Mouse (Mus musculus) heart, embryonic 12.5 days (tissue): ENCODE results near the gene Rps15. TPM values are rescaled to one million over a fixed set of nuclear protein-coding genes. Genes with fewer than 3 reads are reported as not detected.

ENCODE experiments used
- ATAC-seq: fragments of 200-750 bp; cut with Nextera tagmentation; 2 replicates; pipeline ENCODE4 v1.8.0; 2017; ENCODE audit warnings: moderate TSS enrichment, moderate library complexity; ENCODE audit not compliant: insufficient number of reproducible peaks, low FRiP score
- H3K27ac ChIP-seq: fragments of 300-500 bp; sonication (generic); 2 replicates; pipeline ENCODE4 v1.5.1; 2016; ENCODE audit warnings: mild to moderate bottlenecking, moderate library complexity; ENCODE audit not compliant: poor library complexity, severe bottlenecking
- H3K27me3 ChIP-seq: fragments of 300-500 bp; sonication (generic); replicated peaks from 2 replicates; pipeline ENCODE4 v1.6.1; 2016; ENCODE audit warnings: mild to moderate bottlenecking, moderate library complexity
- H3K36me3 ChIP-seq: fragments of 300-500 bp; sonication (generic); 2 replicates; pipeline ENCODE4 v1.6.1; 2016; ENCODE audit warnings: mild to moderate bottlenecking, moderate library complexity
- H3K4me1 ChIP-seq: fragments of 300-500 bp; sonication (generic); replicated peaks from 2 replicates; pipeline ENCODE4 v1.6.1; 2016; ENCODE audit warnings: mild to moderate bottlenecking
- H3K4me2 ChIP-seq: fragments of 300-500 bp; sonication (generic); 2 replicates; pipeline ENCODE4 v1.6.1; 2016; ENCODE audit warnings: mild to moderate bottlenecking, moderate library complexity
- H3K4me3 ChIP-seq: fragments of 300-500 bp; sonication (generic); 2 replicates; pipeline ENCODE4 v1.5.1; 2016; ENCODE audit warnings: mild to moderate bottlenecking
- H3K9ac ChIP-seq: fragments of 300-500 bp; sonication (generic); 2 replicates; pipeline ENCODE4 v1.6.1; 2016; ENCODE audit warnings: mild to moderate bottlenecking, moderate library complexity
- H3K9me3 ChIP-seq: fragments of 300-500 bp; sonication (generic); replicated peaks from 2 replicates; pipeline ENCODE4 v1.6.1; 2016; ENCODE audit warnings: mild to moderate bottlenecking, moderate library complexity
- WGBS: fragments of 180-500 bp; shearing (Covaris S2); methylation state at CpG from one replicate; pipeline ENCODE4 v1.1.7; 2016; 5-methylcytosine and 5-hydroxymethylcytosine counted together
- polyA plus RNA-seq: library from polyadenylated mRNA; unstranded; fragments of >200 nt; fragmentation: Nextera tagmentation; extraction: Ambion mirVana; gene quantifications from 2 replicates; pipeline ENCODE4 v1.2.1, GENCODE M21; 2016

The Rps15 gene
- polyA plus RNA-seq, 1 experiment from 2014 or later: 591 TPM

GRCm38 (mm10) chr10:80294788-80295303 lies 2.6 kb downstream of the Rps15 start:
- WGBS: 39% methylated on average over 7 of the region's 7 CpGs
- Histone ChIP-seq H3K9me3 (no peaks in the 10 kb centered on the region), H3K4me3 (no peak overlapping the region), H3K36me3 (peaks cover 21% of the 10 kb centered on the region), H3K4me1 (peaks cover 34% of the 10 kb centered on the region), H3K27me3 (peaks cover 36% of the 10 kb centered on the region), H3K4me2 (peak overlapping the region; percentile 83; the same call in 1 of the 2 replicates), H3K9ac (0 out of 2 replicates have a peak overlapping the region, but pooled peaks have one; percentile 92), H3K27ac (no peak overlapping the region)
- no peak for ATAC-seq

GRCm38 (mm10) chr10:80295618-80296425 lies 3.6 kb downstream of the Rps15 start, which contains the start of gene Apc2:
Apc2 (plus strand) TSS chr10:80295977.
- Histone ChIP-seq H3K9me3 (no peaks in the 10 kb centered on the region), H3K4me2 (peak within 1 kb of the TSS; percentile 83), H3K9ac (peak within 1 kb of the TSS; percentile 74), H3K36me3 (peaks cover 21% of the 10 kb centered on the region), H3K27ac (no peak within 1 kb of the TSS), H3K4me1 (peaks cover 34% of the 10 kb centered on the region), H3K4me3 (peak within 1 kb of the TSS; percentile 48), H3K27me3 (peaks cover 46% of the 10 kb centered on the region)
- peak; percentile 43; the same call in 1 of the 2 replicates for ATAC-seq
- 1% methylated on average over 26 of the region's 26 CpGs for WGBS

GRCm38 (mm10) chr10:80296824-80297223 lies 4.6 kb downstream of the Rps15 start:
- no peak overlapping the region for H3K4me3 ChIP-seq
- 84% methylated on average over 5 of the region's 5 CpGs for WGBS
- no peak overlapping the region for H3K4me2 ChIP-seq
- H3K36me3 ChIP-seq: peaks cover 21% of the 10 kb centered on the region
- no peak for ATAC-seq
- peaks cover 34% of the 10 kb centered on the region for H3K4me1 ChIP-seq
- peaks cover 56% of the 10 kb centered on the region for H3K27me3 ChIP-seq
- no peaks in the 10 kb centered on the region for H3K9me3 ChIP-seq
- H3K27ac ChIP-seq: no peak overlapping the region
- peak overlapping the region; percentile 37; the same call in 1 of the 2 replicates for H3K9ac ChIP-seq

GRCm38 (mm10) chr10:80297526-80298133 lies 5.4 kb downstream of the Rps15 start:
- H3K4me1 ChIP-seq: peaks cover 42% of the 10 kb centered on the region
- 66% methylated on average over 8 of the region's 8 CpGs for WGBS
- peaks cover 21% of the 10 kb centered on the region for H3K36me3 ChIP-seq

GRCm38 (mm10) chr10:80298571-80299281 lies 6.5 kb downstream of the Rps15 start:
- Histone ChIP-seq H3K4me2 (no peak overlapping the region; the same call in 1 of the 2 replicates), H3K36me3 (peaks cover 14% of the 10 kb centered on the region), H3K27me3 (peaks cover 68% of the 10 kb centered on the region), H3K4me1 (peaks cover 36% of the 10 kb centered on the region), H3K9ac (no peak overlapping the region), H3K4me3 (no peak overlapping the region), H3K27ac (no peak overlapping the region), H3K9me3 (no peaks in the 10 kb centered on the region)
- WGBS: 6% methylated on average over 26 of the region's 26 CpGs
- ATAC-seq: no peak

More at GRCm38 (mm10) chr10:80297526-80298133, 5.4 kb downstream of the Rps15 start:
- H3K4me3 ChIP-seq: no peak overlapping the region
- no peaks in the 10 kb centered on the region for H3K9me3 ChIP-seq
- H3K27ac ChIP-seq: no peak overlapping the region
- no peak for ATAC-seq
- no peak overlapping the region for H3K4me2 ChIP-seq
- peak overlapping the region; percentile 23; the same call in 1 of the 2 replicates for H3K9ac ChIP-seq
- peaks cover 64% of the 10 kb centered on the region for H3K27me3 ChIP-seq

- no peak for ATAC-seq
These were observed 7.0 kb downstream of the Rps15 start for GRCm38 (mm10) chr10:80299301-80299700.

GRCm38 (mm10) chr10:80299824-80300223 lies 7.6 kb downstream of the Rps15 start:
- ATAC-seq: no peak
- Histone ChIP-seq H3K4me3 (no peak overlapping the region), H3K4me2 (no peak overlapping the region), H3K27ac (no peak overlapping the region), H3K9ac (no peak overlapping the region), H3K9me3 (no peaks in the 10 kb centered on the region), H3K36me3 (peaks cover 3% of the 10 kb centered on the region), H3K27me3 (peaks cover 79% of the 10 kb centered on the region), H3K4me1 (peaks cover 27% of the 10 kb centered on the region)
- WGBS: 46% methylated on average over 10 of the region's 10 CpGs

More at GRCm38 (mm10) chr10:80299301-80299700, 7.0 kb downstream of the Rps15 start:
- H3K9me3 ChIP-seq: no peaks in the 10 kb centered on the region
- H3K4me2 ChIP-seq: no peak overlapping the region; the same call in 1 of the 2 replicates
- H3K4me3 ChIP-seq: no peak overlapping the region
- peaks cover 8% of the 10 kb centered on the region for H3K36me3 ChIP-seq
- no peak overlapping the region for H3K9ac ChIP-seq
- no peak overlapping the region for H3K27ac ChIP-seq
- peaks cover 74% of the 10 kb centered on the region for H3K27me3 ChIP-seq
- WGBS: 8% methylated on average over 15 of the region's 15 CpGs
- peaks cover 30% of the 10 kb centered on the region for H3K4me1 ChIP-seq

GRCm38 (mm10) chr10:80300672-80301181 lies 8.5 kb downstream of the Rps15 start:
- no peak overlapping the region for H3K4me3 ChIP-seq
- no peak overlapping the region for H3K9ac ChIP-seq
- peaks cover 88% of the 10 kb centered on the region for H3K27me3 ChIP-seq
- H3K9me3 ChIP-seq: no peaks in the 10 kb centered on the region
- H3K4me1 ChIP-seq: peaks cover 22% of the 10 kb centered on the region
- no peak overlapping the region for H3K27ac ChIP-seq
- WGBS: 32% methylated on average over 11 of the region's 11 CpGs
- no peak overlapping the region for H3K4me2 ChIP-seq
- H3K36me3 ChIP-seq: no peaks in the 10 kb centered on the region
- no peak for ATAC-seq

- Histone ChIP-seq H3K4me3 (no peak overlapping the region), H3K27me3 (peaks cover 93% of the 10 kb centered on the region), H3K27ac (no peak overlapping the region), H3K4me1 (peaks cover 15% of the 10 kb centered on the region), H3K4me2 (peak overlapping the region; percentile 36), H3K36me3 (no peaks in the 10 kb centered on the region), H3K9me3 (no peaks in the 10 kb centered on the region), H3K9ac (no peak overlapping the region)
- 81% methylated on average over 10 of the region's 10 CpGs for WGBS
- no peak for ATAC-seq
These were observed 9.2 kb downstream of the Rps15 start for GRCm38 (mm10) chr10:80301256-80302081.

- Histone ChIP-seq H3K4me3 (no peak overlapping the region), H3K4me1 (peaks cover 13% of the 10 kb centered on the region), H3K36me3 (no peaks in the 10 kb centered on the region), H3K9me3 (no peaks in the 10 kb centered on the region), H3K4me2 (peak overlapping the region; percentile 36), H3K9ac (no peak overlapping the region), H3K27ac (no peak overlapping the region), H3K27me3 (peaks cover 93% of the 10 kb centered on the region)
- no peak for ATAC-seq
- 53% methylated on average over 5 of the region's 5 CpGs for WGBS
These were observed 9.8 kb downstream of the Rps15 start for GRCm38 (mm10) chr10:80302082-80302355.
